Mouse (Mus musculus) 416B (cell line): ENCODE measurements around the gene Fut11.
"Not testable (repeated sequence)": the region's sequence is repeated elsewhere in the genome, so short reads cannot be mapped to it uniquely, and the experiment has no call there.

Experiments
- DNase-seq: peaks from one replicate; pipeline ENCODE4 v3.0.0; 2011; ENCODE audit warnings: low read depth

Fut11 gene

DNA sequence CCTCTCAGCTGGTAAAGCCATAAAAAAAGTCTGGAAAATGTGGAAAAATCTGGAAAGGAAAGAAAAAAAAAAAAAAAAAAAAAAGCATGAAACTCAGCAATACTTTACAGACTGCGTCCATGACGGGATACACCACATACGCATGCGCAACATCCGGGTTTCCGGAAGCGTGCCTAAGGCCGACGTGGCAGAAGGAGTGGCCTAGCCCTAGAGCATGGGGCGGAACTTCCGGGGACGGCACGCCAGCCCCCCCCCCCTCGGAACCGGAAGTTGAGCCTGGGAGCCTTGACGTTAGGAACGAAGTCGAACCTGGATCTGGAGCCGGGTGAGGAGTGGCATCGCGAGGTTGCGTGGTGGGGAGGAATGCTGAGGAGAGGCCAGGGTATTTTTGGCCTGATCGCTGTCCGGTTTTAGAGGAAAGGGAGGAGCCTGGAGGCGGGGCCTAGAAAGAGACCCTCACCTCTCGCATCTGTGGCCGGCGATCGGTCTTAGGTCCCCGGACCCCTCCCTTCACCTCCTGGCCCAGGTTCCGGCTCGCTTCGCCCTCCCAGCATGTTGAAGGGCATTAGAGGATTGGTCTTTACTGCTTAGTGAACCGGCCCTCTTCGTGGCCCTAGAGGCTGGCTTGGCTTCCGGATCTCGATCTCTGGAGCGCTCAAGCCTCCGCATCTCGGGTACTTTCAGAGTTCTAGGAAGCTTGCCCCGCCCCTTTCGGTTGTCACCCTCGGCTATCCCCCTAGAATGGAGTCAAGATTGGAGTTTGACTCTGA, 20.5 kb upstream of the Fut11 start, which contains the start of gene Sec24c:
Gene Sec24c (plus strand): TSS at position 245 of the 770 bp plus-strand sequence.
- peak; percentile 99 for DNase-seq

DNA sequence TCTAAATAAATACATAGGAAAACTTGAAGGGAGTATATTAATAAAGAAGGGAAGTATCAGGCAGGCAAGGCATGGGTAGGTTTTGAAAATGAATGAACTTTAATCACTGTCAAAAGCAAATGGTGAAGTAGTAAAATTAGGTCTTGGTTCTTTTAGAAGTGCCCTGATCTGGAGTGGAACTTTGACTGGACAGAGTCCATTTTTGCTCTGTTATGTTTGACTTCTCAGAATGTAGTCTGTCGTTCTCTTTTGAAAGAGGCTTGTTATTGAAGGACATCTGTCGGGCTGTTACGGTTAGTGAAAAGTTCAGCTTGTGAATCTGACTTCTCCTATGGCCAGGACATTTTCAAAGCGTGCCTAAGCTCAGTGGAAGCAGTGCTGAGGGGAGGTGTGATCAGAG, 16.9 kb upstream of the Fut11 start:
- no peak for DNase-seq

DNA sequence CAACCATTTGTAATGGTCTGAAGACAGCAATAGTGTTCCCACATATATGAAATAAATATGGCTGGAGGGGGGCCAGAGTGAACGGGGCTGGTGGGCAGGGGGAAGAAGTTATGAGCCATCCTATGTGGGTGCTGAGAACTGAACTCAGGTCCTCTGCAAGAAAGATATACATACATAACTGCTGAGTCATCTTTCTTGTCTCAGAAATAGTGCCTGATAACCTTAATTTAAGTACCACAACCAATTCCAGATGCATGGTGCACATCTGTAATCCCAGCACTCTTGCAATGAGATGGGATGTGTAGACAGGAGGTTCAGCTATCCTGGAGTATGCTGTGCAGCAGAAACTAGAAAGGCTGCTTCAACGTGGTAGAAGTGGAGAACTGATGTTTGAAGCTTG, 13.0 kb upstream of the Fut11 start:
- DNase-seq, result no peak

DNA sequence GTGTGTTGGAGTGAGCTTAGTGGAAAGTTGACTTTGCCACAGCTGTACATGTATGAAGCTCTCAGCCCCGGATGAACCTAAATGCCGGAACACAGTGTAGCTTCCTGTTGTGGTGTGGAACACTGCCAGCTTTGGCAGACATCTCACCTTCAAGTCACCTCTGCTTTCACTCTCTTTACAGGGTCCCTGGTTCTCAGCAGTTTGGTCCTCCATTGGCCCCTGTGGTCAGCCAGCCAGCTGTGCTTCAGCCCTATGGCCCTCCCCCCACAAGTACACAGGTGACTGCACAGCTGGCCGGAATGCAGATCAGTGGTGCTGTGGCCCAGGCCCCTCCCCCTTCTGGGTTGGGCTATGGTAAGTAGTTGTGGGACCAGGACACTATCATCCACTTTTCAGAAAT, 12.3 kb upstream of the Fut11 start:
- DNase-seq, result peak; percentile 82

- no peak for DNase-seq
Measured at GRCm38 (mm10) chr14:20686576-20686975, 8.2 kb upstream of the Fut11 start.

GRCm38 (mm10) chr14:20689009-20689408, 5.8 kb upstream of the Fut11 start:
- DNase-seq, result no peak

DNA sequence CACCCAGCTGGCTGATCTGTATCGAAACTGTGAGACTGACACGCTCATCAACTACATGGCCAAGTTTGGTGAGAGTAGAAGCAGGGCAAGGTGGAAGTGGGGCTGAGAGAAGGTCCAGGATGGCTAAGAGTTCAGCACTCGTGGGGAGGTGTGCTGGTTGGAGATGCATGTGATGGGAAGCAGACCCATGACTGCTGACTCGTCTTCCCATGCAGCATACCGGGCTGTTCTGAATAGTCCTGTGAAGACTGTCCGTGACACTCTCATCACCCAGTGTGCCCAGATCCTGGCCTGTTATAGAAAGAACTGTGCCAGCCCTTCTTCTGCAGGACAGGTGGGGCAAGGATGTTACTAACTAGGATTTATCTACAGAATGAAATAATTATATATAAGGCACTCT, 3.0 kb upstream of the Fut11 start:
- no peak for DNase-seq

GRCm38 (mm10) chr14:20693589-20694101, 1.1 kb upstream of the Fut11 start:
- no peak for DNase-seq

DNA sequence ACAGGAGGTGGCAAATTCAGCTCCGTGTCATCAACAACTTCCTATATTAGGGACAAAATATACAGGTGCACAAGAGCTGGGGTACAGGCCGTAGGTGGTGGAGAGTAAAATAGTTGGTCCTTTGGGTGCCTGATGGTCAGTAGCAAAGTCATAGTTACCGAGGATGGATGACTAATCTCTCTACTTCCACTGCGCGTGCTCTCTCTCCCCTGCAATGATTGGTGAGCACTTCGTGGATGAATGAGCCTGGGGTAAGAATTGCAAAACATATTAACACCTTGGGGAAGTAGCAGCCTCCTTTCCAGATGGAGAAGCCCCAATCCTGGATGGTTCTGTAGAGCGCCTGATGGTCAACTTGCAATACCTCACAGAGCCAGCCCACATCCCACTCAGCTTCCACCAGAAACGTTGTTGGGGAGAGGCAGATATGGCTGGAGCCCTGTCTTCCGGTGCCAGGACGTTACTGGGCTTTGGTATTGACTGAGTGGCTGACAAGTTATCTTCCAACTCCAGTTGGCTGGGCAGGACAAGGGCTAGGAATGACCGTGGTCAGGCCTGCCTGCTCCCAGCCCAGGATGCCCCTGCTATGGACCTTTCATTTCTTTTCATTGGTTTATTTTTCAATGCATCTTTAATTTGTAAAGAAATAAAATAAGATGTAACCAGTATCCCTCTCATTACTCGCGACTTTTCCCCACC, 434 bp upstream of the Fut11 start:
- DNase-seq, result peak; percentile 53

- no peak for DNase-seq
Measured at GRCm38 (mm10) chr14:20695761-20696520, 1.2 kb downstream of the Fut11 start.

- DNase-seq, result peak; percentile 83
Measured at GRCm38 (mm10) chr14:20696986-20697385, 2.2 kb downstream of the Fut11 start.

GRCm38 (mm10) chr14:20698515-20698914, 3.7 kb downstream of the Fut11 start:
- no peak for DNase-seq

GRCm38 (mm10) chr14:20700362-20700761, 5.6 kb downstream of the Fut11 start:
- DNase-seq, result no peak

DNA sequence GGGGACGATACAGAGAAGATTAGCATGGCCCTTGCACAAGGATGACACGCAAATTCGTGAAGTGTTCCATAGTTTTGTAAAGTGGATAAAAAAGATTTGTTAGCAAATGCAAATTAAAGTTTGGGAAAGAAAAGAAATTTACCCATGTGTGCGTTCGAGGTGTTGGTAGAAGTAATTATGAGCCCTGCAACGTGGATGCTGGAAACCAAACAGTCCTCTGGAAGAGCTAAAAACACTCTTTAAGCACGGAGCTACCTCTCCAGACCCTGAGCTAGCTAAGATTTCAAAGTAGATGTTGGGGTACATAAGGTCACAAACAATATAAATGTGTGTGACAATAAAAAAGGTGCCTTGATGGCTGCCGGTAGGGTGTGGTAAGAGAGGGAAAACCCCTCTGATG, 6.8 kb downstream of the Fut11 start:
- DNase-seq, result no peak

- DNase-seq, result peak; percentile 17
Measured at GRCm38 (mm10) chr14:20702096-20702740, 7.5 kb downstream of the Fut11 start.

GRCm38 (mm10) chr14:20702741-20703381, 8.1 kb downstream of the Fut11 start, which contains the start of gene Chchd1:
TSS of gene Chchd1 (plus strand) at chr14:20703006.
- peak; percentile 87 for DNase-seq

GRCm38 (mm10) chr14:20703461-20703860, 8.7 kb downstream of the Fut11 start:
- DNase-seq, result not testable (repeated sequence)

DNA sequence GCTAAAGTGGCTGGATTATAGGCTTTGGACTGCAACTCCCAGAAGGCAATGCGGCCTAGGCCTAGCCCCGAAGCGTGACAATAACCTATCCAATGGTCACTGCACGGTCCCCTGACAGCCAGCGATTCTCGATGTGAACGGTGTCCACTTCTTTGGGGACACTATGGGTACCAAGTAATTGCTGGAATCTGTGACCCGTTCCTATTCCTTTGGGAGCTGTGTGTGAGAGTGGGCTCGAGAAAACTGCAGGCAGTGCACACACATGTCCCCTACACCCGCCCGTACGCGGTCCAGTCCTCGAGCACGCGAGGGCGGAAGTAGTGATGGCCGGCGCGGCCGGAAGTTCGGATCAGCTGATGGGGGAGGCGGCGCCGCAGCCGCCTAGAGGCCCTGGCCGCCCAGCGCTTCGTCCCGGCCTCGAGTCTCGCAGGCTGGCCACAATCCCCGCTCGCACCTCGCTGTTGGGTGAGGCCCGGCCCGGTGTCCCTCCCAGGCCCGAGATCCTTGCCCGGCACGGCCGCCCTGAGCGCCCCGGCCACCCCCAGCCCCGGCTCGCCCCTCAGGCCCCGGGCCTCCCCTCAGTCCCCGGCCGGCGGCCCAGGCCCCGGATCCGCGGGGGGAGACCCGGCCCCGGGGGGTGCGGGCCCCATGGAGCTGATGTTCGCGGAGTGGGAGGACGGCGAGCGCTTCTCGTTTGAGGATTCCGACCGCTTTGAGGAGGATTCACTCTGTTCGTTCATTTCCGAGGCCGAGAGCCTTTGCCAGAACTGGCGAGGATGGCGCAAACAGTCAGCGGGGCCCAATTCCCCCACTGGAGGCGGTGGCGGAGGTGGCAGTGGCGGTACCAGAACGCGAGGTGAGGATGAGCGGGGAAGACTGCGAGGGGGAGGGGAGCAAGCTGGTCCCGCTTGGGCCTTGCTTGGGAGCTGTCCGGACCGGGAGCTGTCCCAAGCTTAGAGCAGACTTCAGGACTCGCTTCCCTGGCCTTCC, 12.7 kb downstream of the Fut11 start, which contains the start of gene Zswim8:
Gene Zswim8 (plus strand): TSS at position 352 of the 990 bp plus-strand sequence.
- peak; percentile 90 for DNase-seq

GRCm38 (mm10) chr14:20708239-20708638, 13.5 kb downstream of the Fut11 start:
- peak; percentile 31 for DNase-seq

GRCm38 (mm10) chr14:20713832-20714231, 19.1 kb downstream of the Fut11 start:
- no peak for DNase-seq
